Mouse (Mus musculus) heart, adult 2 months (tissue): ENCODE data around the gene 3100002H09Rik. TPM values are rescaled to one million over a fixed set of nuclear protein-coding genes. Genes with fewer than 3 reads are reported as not detected.

Source experiments
- DNase-seq, 2 experiments: peaks; one replicate each; pipeline ENCODE4 v3.0.0; 2021
- H3K27ac ChIP-seq: fragments of 200-600 bp; 2 replicates; pipeline ENCODE4 v1.8.1; 2022
- H3K27me3 ChIP-seq: fragments of 200-500 bp; 2 replicates; pipeline ENCODE4 v1.6.1; 2012; ENCODE audit warnings: mild to moderate bottlenecking, low read length, inconsistent platforms, mixed read lengths; ENCODE audit not compliant: control insufficient read depth, insufficient read depth
- H3K36me3 ChIP-seq: fragments of 200-500 bp; 2 replicates; pipeline ENCODE4 v1.6.1; 2012; ENCODE audit warnings: low read length, inconsistent platforms; ENCODE audit not compliant: control insufficient read depth, insufficient read depth
- H3K4me1 ChIP-seq: fragments of 200-500 bp; 2 replicates; pipeline ENCODE4 v1.6.1; 2011; ENCODE audit warnings: low read length; ENCODE audit not compliant: control insufficient read depth, insufficient read depth
- H3K4me3 ChIP-seq: fragments of 200-600 bp; 2 replicates; pipeline ENCODE4 v1.8.1; 2022
- H3K79me2 ChIP-seq: fragments of 200-500 bp; replicated peaks from 2 replicates; pipeline ENCODE4 v1.6.1; 2012; ENCODE audit warnings: mild to moderate bottlenecking, inconsistent platforms, low read length, moderate library complexity, mixed read lengths; ENCODE audit not compliant: control insufficient read depth, insufficient read depth
- H3K9ac ChIP-seq: fragments of 200-500 bp; 2 replicates; pipeline ENCODE4 v1.6.1; 2012; ENCODE audit warnings: low read depth, mild to moderate bottlenecking, control low read depth, inconsistent platforms, low read length, mixed read lengths
- CTCF ChIP-seq: fragments of 200-600 bp; IDR thresholded peaks from 2 replicates; pipeline ENCODE4 v1.8.1; 2022; ENCODE audit warnings: antibody characterized with exemption, mild to moderate bottlenecking, moderate library complexity
- EP300 ChIP-seq: fragments of 200-500 bp; IDR thresholded peaks from 2 replicates; pipeline ENCODE4 v1.6.1; 2011; ENCODE audit warnings: low read depth, low read length, control low read depth; ENCODE audit not compliant: insufficient read depth
- POLR2A ChIP-seq: fragments of 200-500 bp; IDR thresholded peaks from 2 replicates; pipeline ENCODE4 v1.6.1; 2011; ENCODE audit warnings: mild to moderate bottlenecking, low read depth, low read length, control low read depth; ENCODE audit not compliant: insufficient read depth
- WGBS: fragments of 180-500 bp; shearing (Covaris S2); methylation state at CpG from one replicate; pipeline ENCODE4 v1.1.7; 2018; 5-methylcytosine and 5-hydroxymethylcytosine counted together
- intact Hi-C: fragments of 180-260 bp; cut with DNase I; formaldehyde crosslinking; loops from one replicate; pipeline ENCODE4 v1.15.1; 2025
- polyA plus RNA-seq: library from polyadenylated mRNA; depleted of rRNA; stranded (reverse); fragments of >200 nt; gene quantifications from 2 replicates; pipeline ENCODE4 v1.2.3, GENCODE M21; 2012; rRNA removed
- total RNA-seq, 2 experiments: library from RNA; stranded (reverse); gene quantifications; 2 replicates each; pipeline ENCODE4 v1.2.3; 2021

Gene 3100002H09Rik
- total and polyA plus RNA-seq, 3 experiments: not detected

GRCm38 (mm10) chr4:124570977-124571376, 39.6 kb downstream of the 3100002H09Rik start:
- no peak overlapping the region for H3K4me3 ChIP-seq
- 19% methylated on average over 9 of the region's 9 CpGs for WGBS
- H3K9ac ChIP-seq: no peak overlapping the region
- intact Hi-C loops: no loop called here
- H3K36me3 ChIP-seq: no peaks in the 10 kb centered on the region
- peaks cover 5% of the 10 kb centered on the region for H3K4me1 ChIP-seq
- H3K27ac ChIP-seq: peak overlapping the region; percentile 31; the same call in 1 of the 2 replicates
- peaks cover 2% of the 10 kb centered on the region; the same call in 1 of the 2 replicates for H3K27me3 ChIP-seq
- no peaks in the 10 kb centered on the region for H3K79me2 ChIP-seq
- DNase-seq: peak; percentile 85 to 87
- TF ChIP-seq POLR2A (no peak), EP300 (no peak), CTCF (no peak)

GRCm38 (mm10) chr4:124569661-124570060, 40.9 kb downstream of the 3100002H09Rik start:
- WGBS: 58% methylated on average over 7 of the region's 7 CpGs
- Histone ChIP-seq H3K27me3 (peaks cover under 1% of the 10 kb centered on the region; the same call in 1 of the 2 replicates), H3K9ac (no peak overlapping the region), H3K4me1 (peaks cover 5% of the 10 kb centered on the region), H3K27ac (no peak overlapping the region), H3K4me3 (no peak overlapping the region), H3K36me3 (no peaks in the 10 kb centered on the region), H3K79me2 (no peaks in the 10 kb centered on the region)
- TF ChIP-seq POLR2A (no peak), EP300 (no peak), CTCF (no peak)
- DNase-seq: no peak
- intact Hi-C loops: no loop called here

- Histone ChIP-seq H3K4me3 (no peak overlapping the region), H3K27ac (no peak overlapping the region), H3K79me2 (no peaks in the 10 kb centered on the region), H3K27me3 (no peaks in the 10 kb centered on the region), H3K4me1 (no peaks in the 10 kb centered on the region), H3K36me3 (no peaks in the 10 kb centered on the region), H3K9ac (no peak overlapping the region)
- 34% methylated on average over 2 of the region's 2 CpGs for WGBS
- intact Hi-C loops: no loop called here
- TF ChIP-seq CTCF: no peak
- TF ChIP-seq EP300: no peak
- TF ChIP-seq POLR2A: no peak
- DNase-seq: no peak
Observed at GRCm38 (mm10) chr4:124563371-124563770, 47.2 kb downstream of the 3100002H09Rik start.

GRCm38 (mm10) chr4:124562721-124563120, 47.9 kb downstream of the 3100002H09Rik start:
- H3K79me2 ChIP-seq: no peaks in the 10 kb centered on the region
- TF ChIP-seq POLR2A (no peak), CTCF (peak; percentile 41)
- H3K4me3 ChIP-seq: no peak overlapping the region
- intact Hi-C loops: no loop called here
- no peaks in the 10 kb centered on the region for H3K4me1 ChIP-seq
- no peak for DNase-seq
- no peak overlapping the region for H3K27ac ChIP-seq
- WGBS: 48% methylated on average over 7 of the region's 7 CpGs
- H3K36me3 ChIP-seq: no peaks in the 10 kb centered on the region
- no peaks in the 10 kb centered on the region for H3K27me3 ChIP-seq
- no peak overlapping the region for H3K9ac ChIP-seq

Other genes with a start within 250 kb of the 3100002H09Rik start
- gene Pou3f1, start 46.0 kb upstream of the 3100002H09Rik start, total RNA-seq: under 1 TPM; 0.08 to 0.16 TPM
- gene Pou3f1, start 46.0 kb upstream of the 3100002H09Rik start, polyA plus RNA-seq: 0.04 and 0.09 TPM in 2 replicates
- 10 to 100 TPM; 12.1 to 13.5 TPM for gene Utp11, start 82.8 kb upstream of the 3100002H09Rik start, total RNA-seq
- 4.0 and 6.2 TPM in 2 replicates for gene Utp11, start 82.8 kb upstream of the 3100002H09Rik start, polyA plus RNA-seq
- 10 to 100 TPM in 1 of 2 experiments, 1 to 10 TPM in 1; 7.8 to 11.5 TPM for gene Fhl3, start 89.9 kb upstream of the 3100002H09Rik start, total RNA-seq
- gene Fhl3, start 89.9 kb upstream of the 3100002H09Rik start, polyA plus RNA-seq: 10.1 and 17.9 TPM in 2 replicates
- 10 to 100 TPM; 18.0 to 19.4 TPM for gene Sf3a3, start 104.0 kb upstream of the 3100002H09Rik start, total RNA-seq
- 7.7 and 11.5 TPM in 2 replicates for gene Sf3a3, start 104.0 kb upstream of the 3100002H09Rik start, polyA plus RNA-seq
- 1 to 10 TPM; 8.0 to 8.2 TPM for gene Inpp5b, start 131.0 kb upstream of the 3100002H09Rik start, total RNA-seq
- gene Inpp5b, start 131.0 kb upstream of the 3100002H09Rik start, polyA plus RNA-seq: 17.8 and 29.8 TPM in 2 replicates
- gene Mtf1, start 191.3 kb upstream of the 3100002H09Rik start, total RNA-seq: 10 to 100 TPM; 15.3 to 15.7 TPM
- 4.7 and 9.1 TPM in 2 replicates for gene Mtf1, start 191.3 kb upstream of the 3100002H09Rik start, polyA plus RNA-seq
- 10 to 100 TPM; 21.6 to 22.6 TPM for gene Yrdc, start 239.9 kb upstream of the 3100002H09Rik start, total RNA-seq
- 18.4 and 38.6 TPM in 2 replicates for gene Yrdc, start 239.9 kb upstream of the 3100002H09Rik start, polyA plus RNA-seq
- gene 1110065P20Rik, start 240.4 kb upstream of the 3100002H09Rik start, total RNA-seq: 10 to 100 TPM; 18.6 to 20.4 TPM
- gene 1110065P20Rik, start 240.4 kb upstream of the 3100002H09Rik start, polyA plus RNA-seq: 26.3 and 28.0 TPM in 2 replicates